Mouse (Mus musculus) G1E (cell line): ENCODE measurements around the gene Mrpl35. TPM values are rescaled to one million over a fixed set of nuclear protein-coding genes. Genes with fewer than 3 reads are reported as not detected.

Source experiments
- ATAC-seq: 2 replicates; pipeline ENCODE4 v1.8.0; 2016; ENCODE audit warnings: mild to moderate bottlenecking; ENCODE audit not compliant: insufficient number of reproducible peaks, poor library complexity, low FRiP score, severe bottlenecking; ENCODE audit errors: extremely low read depth
- DNase-seq: peaks from one replicate; pipeline ENCODE4 v3.0.0; 2012; ENCODE audit warnings: low spot score
- H3K27me3 ChIP-seq: 2 replicates; pipeline ENCODE4 v1.6.1; 2012; ENCODE audit warnings: mild to moderate bottlenecking, low read length, inconsistent platforms; ENCODE audit not compliant: insufficient read depth
- H3K36me3 ChIP-seq: replicated peaks from 2 replicates; pipeline ENCODE3; 2012; ENCODE audit warnings: mild to moderate bottlenecking, inconsistent platforms
- H3K4me1 ChIP-seq: 2 replicates; pipeline ENCODE4 v1.6.1; 2012; ENCODE audit warnings: low read depth, low read length, inconsistent platforms, mixed read lengths; ENCODE audit not compliant: insufficient read depth
- H3K4me3 ChIP-seq: 2 replicates; pipeline ENCODE4 v1.5.1; 2012; ENCODE audit warnings: low read depth, mild to moderate bottlenecking, inconsistent platforms, low read length, moderate library complexity, mixed read lengths
- H3K9me3 ChIP-seq: replicated peaks from 2 replicates; pipeline ENCODE4 v1.6.1; 2012; ENCODE audit warnings: inconsistent platforms
- CTCF ChIP-seq: IDR thresholded peaks from 2 replicates; pipeline ENCODE4 v1.5.1; 2012; ENCODE audit warnings: low read depth, low read length, inconsistent platforms, mixed read lengths
- GATA1 ChIP-seq: IDR thresholded peaks from 2 replicates; pipeline ENCODE4 v1.6.1; 2012; ENCODE audit warnings: borderline replicate concordance, low read length, inconsistent platforms, mixed read lengths
- GATA2 ChIP-seq: IDR thresholded peaks from 2 replicates; pipeline ENCODE4 v1.6.1; 2012; ENCODE audit warnings: low read depth, low read length, inconsistent platforms, borderline replicate concordance
- POLR2AphosphoS5 ChIP-seq: IDR thresholded peaks from 2 replicates; pipeline ENCODE4 v1.6.1; 2012; ENCODE audit warnings: low read depth, low read length, inconsistent platforms; ENCODE audit not compliant: insufficient replicate concordance
- TAL1 ChIP-seq: conservative IDR thresholded peaks from 2 replicates; pipeline ENCODE4 v1.6.1; 2012; ENCODE audit warnings: low read depth, low read length, inconsistent platforms, mixed read lengths
- polyA plus RNA-seq: library from polyadenylated mRNA; stranded (reverse); fragments of >175 nt; gene quantifications from 2 replicates; pipeline ENCODE4 v1.2.3, GENCODE M21; 2012
- total RNA-seq, 2 experiments: library from RNA; stranded (forward) in 1 of 2; stranded (reverse) in 1 of 2; fragments of 200-1000 nt in 1 of 2; fragments of >200 nt in 1 of 2; fragmentation: Nextera tagmentation in 1 of 2; gene quantifications; 2 replicates each; pipeline ENCODE4 v1.2.3; 2014 to 2017

Gene Mrpl35
- total and polyA plus RNA-seq, 3 experiments: 1.0 to 50.2 (median 40.3) TPM

DNA sequence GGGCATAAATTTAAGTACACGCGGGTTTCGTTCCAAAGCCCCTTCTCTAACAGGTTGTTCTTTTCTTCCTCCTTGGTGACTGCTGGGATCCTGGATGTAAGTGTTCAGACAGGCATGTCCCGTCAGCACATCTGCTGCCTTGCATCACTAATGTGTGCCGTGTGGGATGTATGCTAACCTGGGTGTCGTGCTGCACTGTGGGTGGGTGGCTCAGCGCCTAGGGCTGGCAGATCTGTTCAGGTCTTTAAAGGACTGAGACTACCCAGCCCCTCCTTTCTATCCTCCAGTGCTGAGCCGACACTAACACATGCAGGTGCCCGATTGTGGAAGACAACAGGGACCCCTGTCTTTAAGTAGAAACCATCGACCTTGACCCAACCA is 25.1 kb downstream of the Mrpl35 start:
- Histone ChIP-seq H3K4me3 (no peak overlapping the region), H3K27me3 (peaks cover 57% of the 10 kb centered on the region)

DNA sequence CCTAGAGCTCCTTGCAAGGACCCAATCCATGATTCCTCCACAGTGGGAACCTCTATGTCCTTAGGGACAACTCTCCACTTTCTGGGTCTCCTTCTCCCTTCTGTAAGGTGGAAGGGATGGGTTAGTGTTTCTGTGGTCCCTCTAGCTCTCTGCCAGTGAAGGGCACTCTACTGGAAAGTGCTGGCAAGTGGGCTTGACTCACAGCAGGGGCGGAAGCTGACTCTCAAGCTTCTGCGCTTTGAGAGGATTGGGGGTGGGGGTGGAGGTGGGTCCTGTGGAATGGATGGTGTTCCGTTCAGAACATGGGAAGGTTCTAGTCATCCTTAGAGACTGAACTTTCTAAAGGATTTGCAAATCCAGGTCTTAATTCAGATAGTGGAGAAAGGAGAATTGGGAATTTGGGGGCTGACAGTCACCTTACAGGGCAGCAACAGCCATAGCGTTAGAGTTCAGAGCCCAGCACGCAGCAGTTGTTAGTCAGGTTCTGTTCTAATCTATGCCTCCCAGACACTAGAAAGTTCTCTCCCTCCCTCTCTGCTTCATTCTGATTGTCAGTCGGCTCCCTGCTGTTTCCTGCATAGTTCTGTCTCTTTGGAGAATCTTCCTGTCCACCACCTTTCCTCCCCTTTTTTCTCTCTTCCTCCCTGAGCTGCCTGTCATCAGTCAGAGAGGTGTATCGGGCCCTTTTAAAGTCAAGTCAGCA is 25.6 kb downstream of the Mrpl35 start:
- peaks cover 6% of the 10 kb centered on the region; the same call in 1 of the 2 replicates for H3K4me1 ChIP-seq
- ATAC-seq (no peak), DNase-seq (no peak)
- H3K36me3 ChIP-seq: no peaks in the 10 kb centered on the region
- peaks cover 59% of the 10 kb centered on the region for H3K27me3 ChIP-seq
- no peak overlapping the region for H3K4me3 ChIP-seq
- no peak for TF ChIP-seq GATA1
- no peak for TF ChIP-seq GATA2
- TF ChIP-seq CTCF: no peak
- TF ChIP-seq POLR2AphosphoS5: no peak
- TF ChIP-seq TAL1: no peak
- H3K9me3 ChIP-seq: no peaks in the 10 kb centered on the region

More for the DNA sequence above, 25.1 kb downstream of the Mrpl35 start:
- ATAC-seq: no peak
- no peaks in the 10 kb centered on the region for H3K9me3 ChIP-seq
- H3K4me1 ChIP-seq: peaks cover 6% of the 10 kb centered on the region; the same call in 1 of the 2 replicates
- TF ChIP-seq TAL1 (no peak), POLR2AphosphoS5 (no peak), CTCF (no peak), GATA1 (no peak), GATA2 (no peak)
- no peaks in the 10 kb centered on the region for H3K36me3 ChIP-seq
- no peak for DNase-seq

DNA sequence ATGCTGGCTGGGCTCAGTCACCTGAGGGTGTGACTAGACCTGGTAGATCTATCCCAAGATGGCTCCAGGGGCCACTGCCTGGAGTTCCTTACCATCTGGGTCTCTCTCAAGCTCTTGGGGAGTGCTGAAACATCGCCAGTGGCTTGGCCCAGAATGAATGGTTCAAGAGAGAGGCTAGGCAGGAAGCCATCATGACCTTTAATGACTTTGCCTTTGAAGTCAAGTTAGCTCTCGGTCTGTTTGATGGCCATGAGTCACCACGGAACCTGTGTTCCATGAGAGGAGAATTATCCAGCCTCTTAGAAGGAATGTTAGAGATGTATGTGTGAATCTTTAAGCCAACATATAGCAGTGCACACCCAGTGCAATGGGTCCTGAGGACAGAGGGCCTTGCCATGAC is 27.4 kb downstream of the Mrpl35 start:
- H3K9me3 ChIP-seq: no peaks in the 10 kb centered on the region
- H3K4me1 ChIP-seq: peaks cover 6% of the 10 kb centered on the region; the same call in 1 of the 2 replicates
- ATAC-seq: no peak

DNA sequence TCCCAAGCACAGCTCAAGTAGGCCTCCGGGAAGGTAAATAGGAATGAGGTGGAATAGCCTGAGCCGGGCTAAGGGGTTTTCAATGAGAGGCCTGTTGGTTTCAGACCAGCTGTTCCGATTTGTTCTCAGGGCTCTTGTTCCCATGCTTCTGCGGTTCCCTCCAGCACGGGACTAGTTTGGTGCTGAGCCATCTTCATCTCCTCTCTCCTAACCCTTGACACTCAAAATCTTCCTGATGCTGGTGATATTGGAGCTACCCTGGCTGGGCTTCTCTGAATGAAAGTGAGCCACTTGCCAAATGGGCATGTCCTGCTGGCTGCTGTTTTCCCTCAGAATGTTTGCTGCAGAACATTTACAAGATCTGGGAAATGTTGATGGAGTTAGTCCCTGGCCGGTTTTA is 35.0 kb downstream of the Mrpl35 start:
- Histone ChIP-seq H3K27me3 (peaks cover 56% of the 10 kb centered on the region), H3K4me3 (no peak overlapping the region), H3K4me1 (no peaks in the 10 kb centered on the region), H3K36me3 (no peaks in the 10 kb centered on the region), H3K9me3 (no peaks in the 10 kb centered on the region)
- ATAC-seq (no peak), DNase-seq (no peak)
- TF ChIP-seq GATA1 (no peak), CTCF (no peak), POLR2AphosphoS5 (no peak), GATA2 (no peak), TAL1 (no peak)

More for the DNA sequence above, 27.4 kb downstream of the Mrpl35 start:
- no peaks in the 10 kb centered on the region for H3K36me3 ChIP-seq
- H3K27me3 ChIP-seq: peaks cover 67% of the 10 kb centered on the region
- no peak overlapping the region for H3K4me3 ChIP-seq
- TF ChIP-seq TAL1 (no peak), POLR2AphosphoS5 (no peak), GATA1 (no peak), GATA2 (no peak), CTCF (no peak)
- DNase-seq: no peak

DNA sequence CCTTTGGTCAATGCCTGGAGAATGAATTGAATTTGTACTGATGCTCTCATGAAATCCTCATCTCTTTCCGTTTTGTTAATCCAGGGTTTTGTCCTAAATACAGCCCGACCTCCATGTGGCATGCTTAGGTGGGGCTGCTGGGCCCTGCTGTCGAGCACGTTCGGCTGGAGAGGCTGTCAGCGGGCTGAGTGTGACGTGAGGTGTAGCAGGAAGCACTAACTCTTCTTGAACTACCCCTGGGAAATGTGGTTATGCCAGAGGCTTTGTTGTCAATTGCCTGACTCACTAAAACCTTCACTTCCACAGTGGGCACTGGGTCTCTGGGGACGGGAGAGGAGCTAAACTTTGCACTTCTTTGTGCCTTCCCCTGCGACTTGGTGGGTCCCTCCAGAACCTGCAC is 38.4 kb downstream of the Mrpl35 start:
- H3K27me3 ChIP-seq: peaks cover 42% of the 10 kb centered on the region
- DNase-seq (no peak), ATAC-seq (no peak)

DNA sequence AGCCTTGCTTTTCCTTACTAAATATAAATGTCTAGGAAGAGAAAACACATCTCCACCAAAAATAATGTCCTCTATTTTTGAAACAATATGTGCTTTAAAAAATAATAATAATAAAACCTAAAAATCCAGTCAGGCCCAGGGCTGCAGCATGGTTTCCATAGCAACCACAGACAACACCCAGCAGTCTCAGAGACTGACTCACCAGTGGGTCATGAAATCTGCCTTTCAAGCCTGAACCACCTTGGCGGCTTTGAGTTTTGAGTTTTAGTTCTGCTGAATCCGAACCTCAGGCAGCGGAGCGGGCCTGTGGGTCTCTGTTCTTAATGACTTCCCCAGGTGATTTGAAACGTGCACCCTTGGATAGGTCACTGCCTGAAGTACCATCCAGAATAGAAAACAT is 43.6 kb downstream of the Mrpl35 start:
- TF ChIP-seq GATA2: no peak
- TF ChIP-seq CTCF: no peak
- no peak for TF ChIP-seq POLR2AphosphoS5
- Histone ChIP-seq H3K27me3 (peaks cover 35% of the 10 kb centered on the region), H3K9me3 (no peaks in the 10 kb centered on the region), H3K4me1 (no peaks in the 10 kb centered on the region), H3K36me3 (no peaks in the 10 kb centered on the region), H3K4me3 (no peak overlapping the region)
- ATAC-seq (no peak), DNase-seq (no peak)

More for the DNA sequence above, 38.4 kb downstream of the Mrpl35 start:
- Histone ChIP-seq H3K4me3 (no peak overlapping the region), H3K36me3 (no peaks in the 10 kb centered on the region), H3K4me1 (no peaks in the 10 kb centered on the region), H3K9me3 (no peaks in the 10 kb centered on the region)
- TF ChIP-seq POLR2AphosphoS5 (no peak), GATA1 (no peak), TAL1 (no peak), GATA2 (no peak), CTCF (no peak)
